Mouse (Mus musculus): ENCODE results near the gene St3gal3.

- TF ChIP-seq CTCF (IDR thresholded peaks at IDR 0.05; ENCODE audit: extremely low read depth, insufficient read depth, insufficient read length, insufficient replicate concordance), result no peak
- TF ChIP-seq POLR2A (IDR thresholded peaks at IDR 0.05; ENCODE audit: low read depth, low read length), result no peak
Measured at GRCm38 (mm10) chr4:117890750-117891149, 244.0 kb downstream of the St3gal3 start.
